Mouse (Mus musculus): ENCODE data around the gene Grm1. TPM values are rescaled to one million over a fixed set of nuclear protein-coding genes. Genes with fewer than 3 reads are reported as not detected.

The Grm1 gene
- polyA plus RNA-seq, 1 experiment from 2014 or later, result 0.04 TPM

DNA sequence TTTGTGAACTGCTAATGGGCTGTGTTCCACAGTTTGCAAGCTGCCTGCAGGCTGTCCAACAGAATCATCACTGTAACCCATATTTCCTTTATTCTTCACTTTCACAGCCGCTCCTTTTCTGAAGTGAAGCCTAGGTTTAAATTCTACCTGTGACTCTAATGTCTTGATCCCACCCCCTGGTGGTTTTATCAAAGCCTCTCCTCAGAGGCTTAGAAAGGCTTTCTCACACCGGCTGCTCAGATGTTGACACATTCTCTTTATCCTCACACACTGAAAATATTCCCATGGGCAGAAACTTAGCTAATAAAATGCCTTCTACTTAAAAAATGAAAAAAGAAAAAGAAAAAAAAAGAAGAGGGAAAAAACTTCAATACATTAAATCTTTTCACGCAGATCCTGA lies 210.0 kb downstream of the Grm1 start:
- ATAC-seq (ENCODE audit: low read depth) (no peak), DNase-seq (ENCODE audit: low spot score) (peak; percentile 7)
- H3K36me3 ChIP-seq (ENCODE audit: control insufficient read depth, insufficient read depth, low read length), result no peaks in the 10 kb centered on the region
- no peaks in the 10 kb centered on the region for H3K27me3 ChIP-seq (replicated peaks; ENCODE audit: control insufficient read depth, insufficient read depth, low read length)
- H3K4me2 ChIP-seq (ENCODE audit: low read depth, low read length), result no peak overlapping the region
- WGBS, result 36% methylated on average over 3 of the region's 3 CpGs
- H3K27ac ChIP-seq (replicated peaks; ENCODE audit: low read depth, low read length), result no peak overlapping the region
- no peak overlapping the region for H3K9ac ChIP-seq (ENCODE audit: low read depth, low read length)
- no peaks in the 10 kb centered on the region for H3K4me1 ChIP-seq (ENCODE audit: control insufficient read depth, insufficient read depth, low read length)
- no peaks in the 10 kb centered on the region for H3K9me3 ChIP-seq (ENCODE audit: control insufficient read depth, low read length)
- no peak overlapping the region for H3K4me3 ChIP-seq (ENCODE audit: low read depth, low read length)

DNA sequence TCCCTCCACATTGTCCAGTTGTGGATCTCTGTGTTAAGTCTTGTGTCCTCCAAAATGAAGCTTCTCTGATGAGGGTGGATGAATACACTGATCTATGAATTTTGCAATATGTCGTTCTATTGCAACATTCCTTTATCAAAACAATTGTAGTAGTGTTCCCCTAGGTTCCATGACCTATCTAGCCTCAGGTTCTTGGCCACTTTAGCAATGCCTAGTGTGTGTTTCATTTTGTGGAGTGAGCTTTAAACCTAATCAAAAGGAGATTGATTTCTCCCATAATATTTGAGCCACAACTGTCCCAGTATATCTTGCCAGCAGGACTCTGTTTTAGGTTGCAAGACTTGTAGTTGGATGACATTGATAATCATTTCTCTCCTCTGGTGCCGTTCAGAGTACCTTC lies 211.9 kb downstream of the Grm1 start:
- H3K9me3 ChIP-seq (ENCODE audit: control insufficient read depth, low read length), result no peaks in the 10 kb centered on the region
- no peaks in the 10 kb centered on the region for H3K27me3 ChIP-seq (replicated peaks; ENCODE audit: control insufficient read depth, insufficient read depth, low read length)
- no peak for ATAC-seq (ENCODE audit: low read depth)
- no peak overlapping the region for H3K9ac ChIP-seq (ENCODE audit: low read depth, low read length)
- 80% methylated on average over 2 of the region's 2 CpGs for WGBS
- no peak overlapping the region for H3K4me2 ChIP-seq (ENCODE audit: low read depth, low read length)
- no peaks in the 10 kb centered on the region for H3K4me1 ChIP-seq (ENCODE audit: control insufficient read depth, insufficient read depth, low read length)
- H3K27ac ChIP-seq (replicated peaks; ENCODE audit: low read depth, low read length), result no peak overlapping the region
- no peak for DNase-seq (ENCODE audit: low spot score)
- no peak overlapping the region for H3K4me3 ChIP-seq (ENCODE audit: low read depth, low read length)
- no peaks in the 10 kb centered on the region for H3K36me3 ChIP-seq (ENCODE audit: control insufficient read depth, insufficient read depth, low read length)

DNA sequence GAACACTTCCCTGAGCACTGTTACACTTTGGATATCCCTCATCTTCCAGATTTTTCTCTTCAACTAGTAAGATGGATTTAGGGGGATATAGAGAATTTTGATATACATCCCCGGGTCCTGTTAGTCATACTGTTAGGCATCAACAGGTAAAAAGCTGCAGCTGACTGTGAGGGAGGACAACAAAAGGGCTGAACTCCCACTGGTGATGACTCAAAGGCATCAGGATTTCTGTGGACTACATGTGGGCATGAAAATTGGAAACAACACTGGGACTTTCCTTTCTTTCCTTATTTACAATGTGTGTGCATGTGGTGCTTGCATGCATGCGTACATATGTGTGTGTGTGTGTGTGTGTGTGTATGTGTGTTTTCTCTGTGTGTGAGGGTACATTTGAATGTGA lies 215.9 kb downstream of the Grm1 start:
- no peak overlapping the region for H3K4me2 ChIP-seq (ENCODE audit: low read depth, low read length)
- H3K9ac ChIP-seq (ENCODE audit: low read depth, low read length), result no peak overlapping the region
- H3K9me3 ChIP-seq (ENCODE audit: control insufficient read depth, low read length), result no peaks in the 10 kb centered on the region
- DNase-seq (ENCODE audit: low spot score) (no peak), ATAC-seq (ENCODE audit: low read depth) (no peak)
- no peaks in the 10 kb centered on the region for H3K27me3 ChIP-seq (replicated peaks; ENCODE audit: control insufficient read depth, insufficient read depth, low read length)
- H3K4me1 ChIP-seq (ENCODE audit: control insufficient read depth, insufficient read depth, low read length), result no peaks in the 10 kb centered on the region
- H3K27ac ChIP-seq (replicated peaks; ENCODE audit: low read depth, low read length), result no peak overlapping the region
- no peak overlapping the region for H3K4me3 ChIP-seq (ENCODE audit: low read depth, low read length)
- H3K36me3 ChIP-seq (ENCODE audit: control insufficient read depth, insufficient read depth, low read length), result no peaks in the 10 kb centered on the region
- WGBS, result 87% methylated on average over 2 of the region's 2 CpGs

DNA sequence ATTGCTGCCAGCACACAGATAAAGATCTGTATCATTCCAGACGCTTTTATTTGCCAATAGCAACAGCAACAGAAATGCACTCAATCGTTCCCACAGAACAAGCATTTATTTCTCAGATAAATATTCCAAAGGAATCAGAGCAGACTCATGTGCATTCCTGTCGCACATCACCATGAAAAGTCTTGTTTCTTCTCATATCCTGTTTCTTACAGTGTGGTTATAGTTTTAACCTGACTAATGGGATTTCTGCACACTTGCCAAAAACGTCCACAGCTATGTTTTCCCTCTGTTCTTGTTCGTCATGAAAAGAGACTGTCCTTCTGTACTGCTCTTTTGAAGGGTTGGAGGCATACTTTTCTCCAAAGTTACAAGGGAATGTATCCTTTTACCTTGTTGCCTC lies 217.4 kb downstream of the Grm1 start:
- no peaks in the 10 kb centered on the region for H3K4me1 ChIP-seq (ENCODE audit: control insufficient read depth, insufficient read depth, low read length)
- no peaks in the 10 kb centered on the region for H3K9me3 ChIP-seq (ENCODE audit: control insufficient read depth, low read length)
- H3K36me3 ChIP-seq (ENCODE audit: control insufficient read depth, insufficient read depth, low read length), result no peaks in the 10 kb centered on the region
- 40% methylated on average over 5 of the region's 5 CpGs for WGBS
- no peak overlapping the region for H3K4me2 ChIP-seq (ENCODE audit: low read depth, low read length)
- no peak overlapping the region for H3K27ac ChIP-seq (replicated peaks; ENCODE audit: low read depth, low read length)
- no peak overlapping the region for H3K9ac ChIP-seq (ENCODE audit: low read depth, low read length)
- DNase-seq (ENCODE audit: low spot score), result peak; percentile 58
- no peak overlapping the region for H3K4me3 ChIP-seq (ENCODE audit: low read depth, low read length)
- ATAC-seq (ENCODE audit: low read depth), result no peak
- no peaks in the 10 kb centered on the region for H3K27me3 ChIP-seq (replicated peaks; ENCODE audit: control insufficient read depth, insufficient read depth, low read length)

- Histone ChIP-seq H3K36me3 (ENCODE audit: control insufficient read depth, insufficient read depth, low read length) (no peaks in the 10 kb centered on the region), H3K9me3 (ENCODE audit: control insufficient read depth, low read length) (no peaks in the 10 kb centered on the region), H3K9ac (ENCODE audit: low read depth, low read length) (no peak overlapping the region), H3K4me1 (ENCODE audit: control insufficient read depth, insufficient read depth, low read length) (no peaks in the 10 kb centered on the region), H3K4me3 (ENCODE audit: low read depth, low read length) (no peak overlapping the region), H3K4me2 (ENCODE audit: low read depth, low read length) (no peak overlapping the region), H3K27ac (replicated peaks; ENCODE audit: low read depth, low read length) (no peak overlapping the region), H3K27me3 (replicated peaks; ENCODE audit: control insufficient read depth, insufficient read depth, low read length) (no peaks in the 10 kb centered on the region)
- WGBS, result 51% methylated on average over 7 of the region's 7 CpGs
- DNase-seq (ENCODE audit: low spot score), result peak; percentile 19
- no peak for ATAC-seq (ENCODE audit: low read depth)
These were observed 234.5 kb downstream of the Grm1 start for GRCm38 (mm10) chr10:10847376-10848286.

GRCm38 (mm10) chr10:10845059-10845685 lies 237.0 kb downstream of the Grm1 start:
- no peaks in the 10 kb centered on the region for H3K36me3 ChIP-seq (ENCODE audit: control insufficient read depth, insufficient read depth, low read length)
- DNase-seq (ENCODE audit: low spot score) (peak; percentile 62), ATAC-seq (ENCODE audit: low read depth) (peak; percentile 55; the same call in 1 of the 2 replicates)
- no peak overlapping the region for H3K27ac ChIP-seq (replicated peaks; ENCODE audit: low read depth, low read length)
- no peak overlapping the region for H3K4me2 ChIP-seq (ENCODE audit: low read depth, low read length)
- no peaks in the 10 kb centered on the region for H3K9me3 ChIP-seq (ENCODE audit: control insufficient read depth, low read length)
- no peaks in the 10 kb centered on the region for H3K27me3 ChIP-seq (replicated peaks; ENCODE audit: control insufficient read depth, insufficient read depth, low read length)
- 74% methylated on average over 5 of the region's 5 CpGs for WGBS
- no peak overlapping the region for H3K4me3 ChIP-seq (ENCODE audit: low read depth, low read length)
- H3K9ac ChIP-seq (ENCODE audit: low read depth, low read length), result no peak overlapping the region
- H3K4me1 ChIP-seq (ENCODE audit: control insufficient read depth, insufficient read depth, low read length), result no peaks in the 10 kb centered on the region

DNA sequence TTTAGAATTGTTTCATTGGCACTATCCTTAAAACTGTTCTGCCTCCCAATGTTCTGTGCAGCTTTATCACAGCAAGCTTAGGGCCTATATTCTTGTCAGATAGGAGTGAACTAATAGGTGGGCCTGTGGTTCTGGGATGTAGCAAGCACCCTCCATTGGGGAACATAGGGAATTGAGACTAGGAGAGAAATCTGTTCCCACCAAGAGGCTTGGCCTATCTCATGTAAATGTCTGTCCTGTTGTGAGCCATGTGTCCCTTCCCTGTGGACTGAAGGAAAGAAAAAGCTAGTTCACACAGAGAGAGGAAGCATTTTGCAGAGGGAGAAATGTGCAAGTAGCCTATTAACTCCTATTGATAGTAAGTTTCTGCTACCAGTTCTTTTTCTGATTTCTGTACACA lies 246.8 kb downstream of the Grm1 start:
- no peak for DNase-seq (ENCODE audit: low spot score)
- Histone ChIP-seq H3K4me3 (ENCODE audit: low read depth, low read length) (no peak overlapping the region), H3K4me1 (ENCODE audit: control insufficient read depth, insufficient read depth, low read length) (no peaks in the 10 kb centered on the region), H3K4me2 (ENCODE audit: low read depth, low read length) (no peak overlapping the region), H3K27me3 (replicated peaks; ENCODE audit: control insufficient read depth, insufficient read depth, low read length) (no peaks in the 10 kb centered on the region), H3K27ac (replicated peaks; ENCODE audit: low read depth, low read length) (no peak overlapping the region), H3K9me3 (ENCODE audit: control insufficient read depth, low read length) (no peaks in the 10 kb centered on the region), H3K9ac (ENCODE audit: low read depth, low read length) (no peak overlapping the region), H3K36me3 (ENCODE audit: control insufficient read depth, insufficient read depth, low read length) (no peaks in the 10 kb centered on the region)
- no peak for ATAC-seq (ENCODE audit: low read depth)

DNA sequence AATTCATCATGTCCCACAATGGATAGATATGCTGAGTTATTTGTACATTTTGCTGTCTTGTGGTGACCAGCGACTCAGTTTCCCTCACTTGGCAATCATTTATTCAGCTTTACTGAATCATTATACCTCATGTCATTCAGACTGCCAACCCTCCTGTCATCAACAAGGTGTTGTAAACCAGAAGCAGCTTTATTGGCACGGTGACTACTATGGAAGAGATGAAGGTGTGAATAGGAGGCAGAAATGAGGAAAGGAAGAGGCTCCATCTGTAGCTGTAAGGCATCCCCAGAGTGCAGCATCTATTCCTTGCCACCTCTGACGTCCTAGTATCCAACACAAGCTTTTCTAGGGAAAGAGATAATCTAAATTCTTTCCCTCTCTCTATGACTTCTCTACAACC lies 247.3 kb downstream of the Grm1 start:
- H3K27me3 ChIP-seq (replicated peaks; ENCODE audit: control insufficient read depth, insufficient read depth, low read length), result no peaks in the 10 kb centered on the region
- no peak for DNase-seq (ENCODE audit: low spot score)
- no peak overlapping the region for H3K4me2 ChIP-seq (ENCODE audit: low read depth, low read length)
- H3K4me3 ChIP-seq (ENCODE audit: low read depth, low read length), result no peak overlapping the region
- no peak overlapping the region for H3K9ac ChIP-seq (ENCODE audit: low read depth, low read length)
- no peaks in the 10 kb centered on the region for H3K36me3 ChIP-seq (ENCODE audit: control insufficient read depth, insufficient read depth, low read length)
- H3K9me3 ChIP-seq (ENCODE audit: control insufficient read depth, low read length), result no peaks in the 10 kb centered on the region
- H3K4me1 ChIP-seq (ENCODE audit: control insufficient read depth, insufficient read depth, low read length), result no peaks in the 10 kb centered on the region
- no peak for ATAC-seq (ENCODE audit: low read depth)
- WGBS, result 80% methylated on average over 3 of the region's 3 CpGs
- H3K27ac ChIP-seq (replicated peaks; ENCODE audit: low read depth, low read length), result no peak overlapping the region

- ATAC-seq (ENCODE audit: low read depth) (no peak), DNase-seq (ENCODE audit: low spot score) (no peak)
- Histone ChIP-seq H3K4me2 (ENCODE audit: low read depth, low read length) (no peak overlapping the region), H3K4me1 (ENCODE audit: control insufficient read depth, insufficient read depth, low read length) (no peaks in the 10 kb centered on the region), H3K36me3 (ENCODE audit: control insufficient read depth, insufficient read depth, low read length) (no peaks in the 10 kb centered on the region), H3K4me3 (ENCODE audit: low read depth, low read length) (no peak overlapping the region), H3K9me3 (ENCODE audit: control insufficient read depth, low read length) (no peaks in the 10 kb centered on the region), H3K9ac (ENCODE audit: low read depth, low read length) (no peak overlapping the region), H3K27ac (replicated peaks; ENCODE audit: low read depth, low read length) (no peak overlapping the region), H3K27me3 (replicated peaks; ENCODE audit: control insufficient read depth, insufficient read depth, low read length) (no peaks in the 10 kb centered on the region)
- 86% methylated on average over 1 of the region's 1 CpGs for WGBS
These were observed 251.0 kb downstream of the Grm1 start for GRCm38 (mm10) chr10:10831141-10831540.
